Mouse (Mus musculus) E14TG2a.4 (cell line): ENCODE measurements at regions not wholly inside any gene's neighbourhood (a gene's known extent, or its start where the extent isn't known, plus 50 kb on each side); places are given as distances from the start of the nearest gene placed in this dataset.

Experiments
- CTCF ChIP-seq: conservative IDR thresholded peaks from 2 replicates; pipeline ENCODE4 v1.5.1; 2014; ENCODE audit warnings: low read length
- NANOG ChIP-seq: IDR thresholded peaks from 2 replicates; pipeline ENCODE4 v1.6.1; 2014; ENCODE audit warnings: borderline replicate concordance, low read length, mixed read lengths

DNA sequence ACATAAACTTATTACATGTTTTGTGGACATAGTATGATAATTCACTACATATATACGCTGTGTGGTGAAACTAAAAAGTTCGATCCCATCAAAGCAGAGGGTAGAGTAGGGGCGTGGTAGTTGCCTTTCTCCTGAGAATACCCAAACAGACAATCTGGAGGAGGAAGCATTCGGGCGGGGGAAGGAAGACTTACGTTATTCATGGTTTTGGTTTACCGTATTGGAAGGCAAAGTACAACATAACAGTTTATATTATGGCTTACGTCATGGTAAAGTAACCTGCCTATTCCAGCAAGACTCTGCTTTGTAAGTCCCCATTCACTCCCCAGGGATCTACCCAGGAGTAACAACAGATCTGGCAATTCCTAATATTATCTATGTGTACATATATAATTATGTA, 76.9 kb upstream of the Cpeb4 start:
- TF ChIP-seq CTCF, result no peak
- no peak for TF ChIP-seq NANOG
